Mouse (Mus musculus) ovary, postnatal 36 days (tissue): ENCODE results near the gene Plin3.

Experiments used
- DNase-seq: peaks from one replicate; pipeline ENCODE4 v3.0.0; 2022; ENCODE audit warnings: low spot score, mixed read lengths

Plin3 gene

GRCm38 (mm10) chr17:56292531-56293222 is at the start of gene Plin3:
Gene Plin3 (minus strand): TSS chr17:56292873.
- DNase-seq = no peak

GRCm38 (mm10) chr17:56340717-56341116 is 48.0 kb upstream of the Plin3 start:
- no peak for DNase-seq

GRCm38 (mm10) chr17:56338909-56339308 is 46.2 kb upstream of the Plin3 start:
- peak; percentile 25 for DNase-seq

GRCm38 (mm10) chr17:56337791-56338190 is 45.1 kb upstream of the Plin3 start:
- DNase-seq = no peak

GRCm38 (mm10) chr17:56337190-56337589 is 44.5 kb upstream of the Plin3 start:
- peak; percentile 57 for DNase-seq

GRCm38 (mm10) chr17:56332987-56333386 is 40.3 kb upstream of the Plin3 start:
- DNase-seq = no peak

- peak; percentile 21 for DNase-seq
Measured at GRCm38 (mm10) chr17:56331256-56331655, 38.6 kb upstream of the Plin3 start.

GRCm38 (mm10) chr17:56330345-56330744 is 37.7 kb upstream of the Plin3 start:
- DNase-seq = no peak

GRCm38 (mm10) chr17:56329267-56329666 is 36.6 kb upstream of the Plin3 start:
- no peak for DNase-seq

GRCm38 (mm10) chr17:56326153-56327147 is 33.8 kb upstream of the Plin3 start:
- no peak for DNase-seq

GRCm38 (mm10) chr17:56325450-56326152 is 32.9 kb upstream of the Plin3 start, which contains the start of gene Kdm4b:
Gene Kdm4b (plus strand): TSS chr17:56326062.
- DNase-seq = peak; percentile 99

- no peak for DNase-seq
Measured at GRCm38 (mm10) chr17:56324419-56324818, 31.7 kb upstream of the Plin3 start.

- DNase-seq = no peak
Measured at GRCm38 (mm10) chr17:56309191-56309945, 16.7 kb upstream of the Plin3 start.

- no peak for DNase-seq
Measured at GRCm38 (mm10) chr17:56308088-56308487, 15.4 kb upstream of the Plin3 start.

GRCm38 (mm10) chr17:56305826-56306225 is 13.2 kb upstream of the Plin3 start:
- DNase-seq = no peak

GRCm38 (mm10) chr17:56305156-56305555 is 12.5 kb upstream of the Plin3 start:
- DNase-seq = no peak

GRCm38 (mm10) chr17:56304718-56305117 is 12.0 kb upstream of the Plin3 start:
- DNase-seq = no peak

GRCm38 (mm10) chr17:56303847-56304586 is 11.3 kb upstream of the Plin3 start:
- peak; percentile 95 for DNase-seq

- DNase-seq = peak; percentile 80
Measured at GRCm38 (mm10) chr17:56303160-56303846, 10.6 kb upstream of the Plin3 start, which contains the start of gene Uhrf1. Gene Uhrf1 (plus strand): TSS chr17:56303321.
